In the genomic region with DNA sequence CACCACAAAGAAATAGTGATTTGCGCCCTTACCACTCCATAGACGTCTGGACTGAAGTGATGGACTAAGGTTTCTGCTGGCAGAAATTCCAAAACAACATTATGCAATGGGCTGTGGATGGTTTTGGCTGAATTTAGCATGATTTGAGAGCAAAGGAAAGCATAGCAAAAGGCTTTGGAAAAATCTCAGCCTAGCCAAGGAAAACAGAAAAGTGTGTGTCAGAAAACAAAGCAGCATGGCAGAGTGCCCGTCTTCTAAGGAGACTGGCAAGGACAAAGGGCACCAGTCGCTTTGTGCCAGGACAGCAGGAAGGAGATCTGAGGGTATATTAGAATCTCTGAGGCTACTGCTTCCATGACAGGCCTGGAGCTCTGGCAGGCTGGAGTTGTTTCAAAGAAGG, we compare ENCODE assay signal across 11 mouse cellular contexts. TPM values are rescaled to one million over a fixed set of nuclear protein-coding genes. Genes with fewer than 3 reads are reported as not detected.
DNase-seq lines count a peak whose midpoint lies in the region; ATAC-seq and TF ChIP-seq lines count a peak whose summit lies in the region.
"Had no signal": no experiment of that assay in that cellular context is flagged by ENCODE, and none has a peak within 500 bp of the region (broad histone marks: within the 10 kb centered on the region; RNA-seq: fewer than 3 reads in every experiment).

No protein-coding gene starts in this region.

- ATAC-seq in erythroid progenitor cell, adult 5-6 weeks (replicated peaks; ENCODE audit: low FRiP score, poor library complexity, severe bottlenecking) = no peak

- WGBS in lung, adult 2 months = 44% methylated on average over 4 of the region's 4 CpGs

- peak; percentile 5 for DNase-seq in cerebellum, adult 11-12 months
- DNase-seq in cerebellum, adult 9-11 months = no peak
- DNase-seq in lung, adult 18-20 months = peak; percentile 49 to 54
- DNase-seq in lung, adult 2 months = no peak
- DNase-seq in heart, postnatal 4 days = peak; percentile 52
- DNase-seq in lung, postnatal 36 days = peak; percentile 57
- DNase-seq in urinary bladder, postnatal 10 days (ENCODE audit: low spot score) = no peak

- no peak overlapping the region for H3K4me3 ChIP-seq in lung, adult 2 months (replicated peaks; ENCODE audit: extremely low read depth, low read depth, low read length)

- no peak for TF ChIP-seq CTCF in lung, adult 2 months (IDR thresholded peaks at IDR 0.05; ENCODE audit: insufficient read depth, low read length)

- TF ChIP-seq POLR2A in lung, adult 2 months (IDR thresholded peaks at IDR 0.05; ENCODE audit: borderline replicate concordance, extremely low read depth, low read depth, low read length) = no peak

- peaks cover 3% of the 10 kb centered on the region; the same call in 1 of the 2 replicates for H3K4me1 ChIP-seq in lung, adult 2 months (ENCODE audit: control insufficient read depth, insufficient read depth, low read length)

RNA-seq across cellular contexts. Expression of a gene that starts 17.9 kb away (rescaled TPM):
- polyA plus RNA-seq in lung, adult 2 months (2012; rRNA removed) = not detected in 2 replicates
- under 1 TPM in 1 of 2 experiments, not detected in 1; 0.21 TPM for total RNA-seq in heart, postnatal 4 days (2021)
- not detected in 2 replicates for total RNA-seq in erythroid progenitor cell, adult 5-6 weeks (2015; ENCODE audit: low replicate concordance)
- total RNA-seq in erythroid progenitor cell, adult 5-6 weeks (2017; ENCODE audit: low replicate concordance) = not detected in 2 replicates
- total RNA-seq: left cerebral cortex, adult 8-10 months had no signal
- polyA plus RNA-seq: C2C12 had no signal

RNA-seq across cellular contexts. Expression of a gene that starts 43.6 kb away (rescaled TPM):
- 0.34 TPM in 1 of 2 replicates, not detected in the other for polyA plus RNA-seq in lung, adult 2 months (2012; rRNA removed)
- total RNA-seq in heart, postnatal 4 days (2021) = not detected
- total RNA-seq in erythroid progenitor cell, adult 5-6 weeks (2015; ENCODE audit: low replicate concordance) = not detected in 2 replicates
- not detected in 2 replicates for total RNA-seq in erythroid progenitor cell, adult 5-6 weeks (2017; ENCODE audit: low replicate concordance)
- total RNA-seq: left cerebral cortex, adult 8-10 months; neutrophil, adult 5-6 weeks had no signal
- polyA plus RNA-seq: C2C12 had no signal

Comparison
In these comparisons a context has a peak if more than half of its experiments do, and no peak if none do; other contexts are left out.
1. DNase-seq: peak in cerebellum, adult 11-12 months (single experiment), lung, adult 18-20 months (2 of 2), heart, postnatal 4 days (single experiment) and lung, postnatal 36 days (single experiment); none in cerebellum, adult 9-11 months (single experiment), lung, adult 2 months (single experiment) and urinary bladder, postnatal 10 days (single experiment).